Mouse (Mus musculus) liver, embryonic 11.5 days (tissue): Measurements from ENCODE around the gene Crb3. TPM values are rescaled to one million over a fixed set of nuclear protein-coding genes. Genes with fewer than 3 reads are reported as not detected.

ENCODE experiments used
- ATAC-seq: fragments of 200-750 bp; cut with Nextera tagmentation; replicated peaks from 2 replicates; pipeline ENCODE4 v1.8.0; 2017; ENCODE audit warnings: moderate number of reproducible peaks, mild to moderate bottlenecking, moderate TSS enrichment, moderate library complexity; ENCODE audit not compliant: low FRiP score
- DNase-seq: peaks from one replicate; pipeline ENCODE4 v3.0.0-alpha.2; 2017; ENCODE audit warnings: low spot score
- H3K27ac ChIP-seq: fragments of 300-500 bp; sonication (generic); 2 replicates; pipeline ENCODE4 v1.5.1; 2014; ENCODE audit warnings: mild to moderate bottlenecking, low read depth, low read length, control low read depth
- H3K27me3 ChIP-seq: fragments of 300-500 bp; sonication (generic); replicated peaks from 2 replicates; pipeline ENCODE4 v1.6.1; 2014; ENCODE audit warnings: low read length, mixed read lengths; ENCODE audit not compliant: control insufficient read depth, insufficient read depth
- H3K36me3 ChIP-seq: fragments of 300-500 bp; sonication (generic); 2 replicates; pipeline ENCODE4 v1.6.1; 2014; ENCODE audit warnings: mild to moderate bottlenecking, low read length, moderate library complexity, mixed read lengths; ENCODE audit not compliant: control insufficient read depth, insufficient read depth
- H3K4me1 ChIP-seq: fragments of 300-500 bp; sonication (generic); replicated peaks from 2 replicates; pipeline ENCODE4 v1.6.1; 2014; ENCODE audit warnings: low read length, mixed read lengths; ENCODE audit not compliant: control insufficient read depth, insufficient read depth
- H3K4me2 ChIP-seq: fragments of 300-500 bp; sonication (generic); 2 replicates; pipeline ENCODE4 v1.6.1; 2014; ENCODE audit warnings: mild to moderate bottlenecking, control low read depth, moderate library complexity
- H3K4me3 ChIP-seq: fragments of 300-500 bp; sonication (generic); 2 replicates; pipeline ENCODE4 v1.5.1; 2014; ENCODE audit warnings: low read depth, low read length, control low read depth
- H3K9ac ChIP-seq: fragments of 300-500 bp; sonication (generic); 2 replicates; pipeline ENCODE4 v1.6.1; 2014; ENCODE audit warnings: low read depth, low read length, control low read depth
- H3K9me3 ChIP-seq: fragments of 300-500 bp; sonication (generic); 2 replicates; pipeline ENCODE4 v1.6.1; 2016; ENCODE audit warnings: low read length, inconsistent platforms, mixed read lengths; ENCODE audit not compliant: control insufficient read depth
- WGBS: fragments of 180-500 bp; shearing (Covaris S2); extraction: QIAGEN DNeasy Blood & Tissue Kit; methylation state at CpG from one replicate; pipeline ENCODE4 v1.1.7; 2014; 5-methylcytosine and 5-hydroxymethylcytosine counted together
- polyA plus RNA-seq: library from polyadenylated mRNA; unstranded; fragments of >200 nt; fragmentation: Nextera tagmentation; extraction: Ambion mirVana; gene quantifications from 2 replicates; pipeline ENCODE4 v1.2.1, GENCODE M21; 2014

Crb3 gene
- polyA plus RNA-seq, 1 experiment from 2014 or later: 3.4 TPM

DNA sequence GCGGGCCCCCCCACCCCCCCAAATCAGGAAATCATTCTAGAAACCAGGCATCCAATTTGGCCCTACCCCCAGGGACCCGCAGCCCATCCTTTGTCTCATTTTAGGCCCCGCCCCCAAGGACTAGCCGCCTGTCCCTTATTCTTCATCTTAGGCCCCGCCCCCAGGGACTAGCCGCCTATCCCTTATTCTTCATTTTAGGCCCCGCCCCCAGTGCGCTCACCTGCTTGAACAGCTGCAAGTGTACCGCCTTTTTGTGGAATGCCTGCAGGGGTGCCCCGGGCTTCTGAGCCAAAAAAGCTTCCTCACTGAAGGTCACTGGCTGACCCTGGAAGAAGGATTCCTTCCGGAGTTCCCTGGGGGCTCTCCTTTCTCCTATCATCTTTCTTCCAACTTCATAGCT is 11.8 kb downstream of the Crb3 start:
- H3K4me2 ChIP-seq: peak overlapping the region; percentile 22; the same call in 1 of the 2 replicates
- DNase-seq (no peak), ATAC-seq (no peak; the same call in 1 of the 2 replicates)
- H3K27me3 ChIP-seq: no peaks in the 10 kb centered on the region
- no peaks in the 10 kb centered on the region for H3K36me3 ChIP-seq
- no peaks in the 10 kb centered on the region; the same call in 1 of the 2 replicates for H3K4me1 ChIP-seq
- no peak overlapping the region for H3K27ac ChIP-seq
- WGBS: 12% methylated on average over 11 of the region's 11 CpGs
- H3K9me3 ChIP-seq: no peaks in the 10 kb centered on the region
- H3K9ac ChIP-seq: no peak overlapping the region
- no peak overlapping the region for H3K4me3 ChIP-seq

- no peaks in the 10 kb centered on the region for H3K9me3 ChIP-seq
- H3K27ac ChIP-seq: no peak overlapping the region
- H3K9ac ChIP-seq: no peak overlapping the region
- DNase-seq: no peak
- no peaks in the 10 kb centered on the region for H3K36me3 ChIP-seq
- H3K27me3 ChIP-seq: no peaks in the 10 kb centered on the region
- H3K4me3 ChIP-seq: no peak overlapping the region
- 54% methylated on average over 3 of the region's 3 CpGs for WGBS
- ATAC-seq: no peak
- H3K4me1 ChIP-seq: peaks cover 6% of the 10 kb centered on the region; the same call in 1 of the 2 replicates
- no peak overlapping the region for H3K4me2 ChIP-seq
These were observed 18.0 kb downstream of the Crb3 start for GRCm38 (mm10) chr17:57076916-57077315.

DNA sequence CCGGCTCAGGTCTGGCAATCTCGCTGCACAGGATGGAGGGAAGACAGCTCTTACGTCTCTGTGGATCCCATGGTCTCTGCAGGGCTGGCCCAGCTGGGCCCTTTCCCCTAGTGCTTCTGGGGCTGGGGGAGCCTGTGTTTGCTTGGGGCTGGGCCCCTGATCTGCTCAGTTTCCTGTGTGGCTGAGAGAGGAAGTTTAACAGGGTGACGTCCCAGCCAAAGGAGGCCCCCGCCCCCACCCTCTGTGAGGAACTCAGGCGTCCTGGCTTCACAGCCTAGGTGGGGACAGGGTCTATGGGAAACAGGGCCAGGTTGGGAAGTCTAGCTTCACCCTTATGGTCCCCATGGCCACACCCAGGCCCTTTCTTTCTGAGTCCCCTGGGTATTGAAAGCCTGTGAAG is 19.4 kb downstream of the Crb3 start, which contains the start of gene Dennd1c:
Dennd1c (minus strand) TSS at position 179 of the 400 bp plus-strand sequence.
- no peaks in the 10 kb centered on the region for H3K36me3 ChIP-seq
- H3K27ac ChIP-seq: no peak within 1 kb of the TSS
- DNase-seq (no peak), ATAC-seq (peak; percentile 38)
- WGBS: 25% methylated on average over 6 of the region's 6 CpGs
- peak within 1 kb of the TSS; percentile 26 for H3K4me2 ChIP-seq
- H3K4me1 ChIP-seq: peaks cover 6% of the 10 kb centered on the region; the same call in 1 of the 2 replicates
- H3K27me3 ChIP-seq: no peaks in the 10 kb centered on the region
- no peak within 1 kb of the TSS for H3K4me3 ChIP-seq
- no peaks in the 10 kb centered on the region for H3K9me3 ChIP-seq
- 0 out of 2 replicates have a peak within 1 kb of the TSS, but pooled peaks have one; percentile 1 for H3K9ac ChIP-seq

DNA sequence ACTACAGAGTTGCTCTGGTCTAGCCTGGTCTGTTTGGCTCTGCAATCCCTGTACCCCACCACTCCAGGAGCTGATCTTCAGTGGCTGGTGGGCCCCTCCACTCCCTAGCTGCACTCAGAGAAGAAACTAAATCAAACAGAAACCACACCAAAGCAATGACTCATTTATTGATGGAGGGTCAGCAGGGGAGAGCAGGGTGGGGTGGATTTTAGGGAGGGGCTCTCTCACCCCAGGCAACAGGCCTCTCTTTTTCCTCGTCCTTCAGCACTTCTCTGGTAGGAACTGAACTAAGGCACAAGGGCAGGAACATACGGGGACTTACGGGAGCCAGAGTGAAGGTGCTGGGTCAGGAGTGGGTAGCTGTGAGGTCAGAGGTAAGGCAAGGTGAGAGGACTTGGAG is 21.0 kb downstream of the Crb3 start:
- no peaks in the 10 kb centered on the region for H3K36me3 ChIP-seq
- H3K27me3 ChIP-seq: no peaks in the 10 kb centered on the region
- DNase-seq (no peak), ATAC-seq (no peak)
- H3K9me3 ChIP-seq: no peaks in the 10 kb centered on the region
- no peak overlapping the region for H3K4me2 ChIP-seq
- no peak overlapping the region for H3K27ac ChIP-seq
- 65% methylated on average over 3 of the region's 3 CpGs for WGBS
- H3K4me1 ChIP-seq: peaks cover 6% of the 10 kb centered on the region; the same call in 1 of the 2 replicates
- no peak overlapping the region for H3K4me3 ChIP-seq
- H3K9ac ChIP-seq: no peak overlapping the region

GRCm38 (mm10) chr17:57081234-57081842 is 22.4 kb downstream of the Crb3 start:
- Histone ChIP-seq H3K4me3 (no peak overlapping the region), H3K36me3 (no peaks in the 10 kb centered on the region), H3K27me3 (0 out of 2 replicates have a peak, but pooled peaks cover 3% of the 10 kb centered on the region), H3K4me1 (peaks cover 6% of the 10 kb centered on the region; the same call in 1 of the 2 replicates), H3K27ac (no peak overlapping the region), H3K9me3 (no peaks in the 10 kb centered on the region), H3K4me2 (no peak overlapping the region), H3K9ac (no peak overlapping the region)
- WGBS: 90% methylated on average over 31 of the region's 31 CpGs
- ATAC-seq (no peak), DNase-seq (no peak)

- Histone ChIP-seq H3K27me3 (peaks cover 12% of the 10 kb centered on the region), H3K9ac (no peak overlapping the region), H3K4me2 (no peak overlapping the region), H3K9me3 (no peaks in the 10 kb centered on the region), H3K4me1 (peaks cover 8% of the 10 kb centered on the region), H3K36me3 (no peaks in the 10 kb centered on the region), H3K4me3 (no peak overlapping the region), H3K27ac (no peak overlapping the region)
- ATAC-seq: no peak
- 83% methylated on average over 5 of the region's 5 CpGs for WGBS
- no peak for DNase-seq
These were observed 23.6 kb downstream of the Crb3 start for GRCm38 (mm10) chr17:57082481-57082880.

- Histone ChIP-seq H3K9ac (no peak overlapping the region), H3K27me3 (peaks cover 21% of the 10 kb centered on the region), H3K4me2 (no peak overlapping the region), H3K27ac (no peak overlapping the region), H3K36me3 (no peaks in the 10 kb centered on the region), H3K9me3 (no peaks in the 10 kb centered on the region), H3K4me3 (no peak overlapping the region), H3K4me1 (peaks cover 2% of the 10 kb centered on the region; the same call in 1 of the 2 replicates)
- 81% methylated on average over 11 of the region's 11 CpGs for WGBS
- DNase-seq (no peak), ATAC-seq (no peak)
These were observed 27.3 kb downstream of the Crb3 start for GRCm38 (mm10) chr17:57085970-57086757.

DNA sequence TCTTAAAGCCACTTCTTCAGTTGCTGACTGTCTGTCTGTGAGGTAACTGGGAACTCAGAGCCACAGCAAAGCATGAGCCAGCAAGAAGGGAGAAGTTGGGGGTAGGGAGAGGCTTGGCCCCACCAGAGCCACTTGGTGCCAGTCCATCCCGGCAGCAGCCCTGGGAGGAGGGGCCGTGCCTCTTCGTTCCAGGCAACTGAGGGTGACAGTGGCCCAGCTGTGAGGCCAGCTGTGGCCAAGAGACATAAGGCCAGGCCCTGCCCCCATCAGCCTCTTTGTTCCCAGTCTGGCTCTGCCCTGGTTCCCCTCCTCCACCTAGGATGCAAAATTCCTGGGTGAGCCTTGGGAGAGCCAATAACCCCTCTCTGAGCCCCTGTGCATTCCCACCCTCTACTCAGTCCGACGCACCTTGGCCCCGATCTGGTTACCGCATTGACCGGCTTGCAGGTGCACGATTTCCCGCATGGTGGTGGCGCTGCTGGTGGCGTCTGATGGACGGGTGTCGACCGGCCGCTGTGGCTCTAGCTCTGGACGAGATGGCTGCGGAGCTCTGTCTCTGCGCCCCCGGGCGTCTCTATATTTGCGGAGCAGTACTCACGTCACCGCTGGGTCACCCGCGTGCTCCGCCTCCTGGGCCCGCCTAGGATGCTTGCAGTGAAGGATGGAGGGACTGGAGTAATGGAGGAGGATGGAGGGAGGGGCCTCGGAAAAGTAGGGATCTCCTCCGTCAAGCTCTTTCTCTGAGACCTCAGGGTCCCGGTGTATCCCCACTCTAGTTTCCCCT is 28.3 kb downstream of the Crb3 start, which contains the start of gene Tubb4a:
Tubb4a (minus strand) TSS at position 734 of the 784 bp plus-strand sequence.
- Histone ChIP-seq H3K36me3 (no peaks in the 10 kb centered on the region), H3K9me3 (no peaks in the 10 kb centered on the region), H3K4me2 (peak within 1 kb of the TSS; percentile 50), H3K9ac (no peak within 1 kb of the TSS), H3K4me1 (peaks cover 2% of the 10 kb centered on the region; the same call in 1 of the 2 replicates), H3K27ac (no peak within 1 kb of the TSS), H3K4me3 (peak within 1 kb of the TSS; percentile 20), H3K27me3 (peaks cover 21% of the 10 kb centered on the region)
- WGBS: 5% methylated on average over 31 of the region's 31 CpGs
- peak; percentile 45; the same call in 1 of the 2 replicates for ATAC-seq
- no peak for DNase-seq
